In the genomic region with DNA sequence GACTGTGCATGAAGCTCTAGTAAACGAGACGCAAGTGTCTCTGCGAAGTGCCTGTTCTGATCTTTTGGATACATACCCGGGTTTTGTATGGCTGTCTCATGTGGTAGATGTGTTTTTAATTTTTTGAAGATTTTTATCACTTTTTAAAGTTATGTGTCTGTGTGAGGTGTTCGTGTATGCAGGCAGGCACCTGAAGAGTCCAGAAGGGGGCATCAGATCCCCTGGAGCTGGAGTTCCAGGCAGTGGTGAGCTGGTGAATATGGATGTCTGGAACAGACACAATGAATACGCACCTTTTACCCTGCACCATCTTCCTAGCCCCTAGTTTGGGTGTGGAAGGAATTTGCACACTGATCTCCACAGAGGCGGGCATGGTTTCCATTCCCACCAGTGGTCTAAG, we compare ENCODE assay signal across 19 mouse cellular contexts.
DNase-seq lines count a peak whose midpoint lies in the region; ATAC-seq and TF ChIP-seq lines count a peak whose summit lies in the region.
"Had no signal": no experiment of that assay in that cellular context is flagged by ENCODE, and none has a peak within 500 bp of the region (broad histone marks: within the 10 kb centered on the region; RNA-seq: fewer than 3 reads in every experiment).

No protein-coding gene starts in this region.

- ATAC-seq in frontal cortex, adult (ENCODE audit: low TSS enrichment) = no peak
- ATAC-seq: CD4-positive, CD25-positive, alpha-beta regulatory T cell, adult 4 months had no signal

- H3K27me3 ChIP-seq in heart, adult 2 months (ENCODE audit: control insufficient read depth, insufficient read depth, low read length) = no peaks in the 10 kb centered on the region
- H3K27me3 ChIP-seq in ES-Bruce4 (ENCODE audit: control insufficient read depth, insufficient read depth, low read length, poor library complexity, severe bottlenecking) = no peaks in the 10 kb centered on the region

- no peaks in the 10 kb centered on the region for H3K36me3 ChIP-seq in heart, adult 2 months (ENCODE audit: control insufficient read depth, insufficient read depth, low read length)
- H3K36me3 ChIP-seq in ES-Bruce4 (ENCODE audit: control insufficient read depth, insufficient read depth, low read length, poor library complexity, severe bottlenecking) = no peaks in the 10 kb centered on the region
- H3K36me3 ChIP-seq: forebrain, embryonic 10.5 days; heart, embryonic 10.5 days; hindbrain, embryonic 10.5 days; limb, embryonic 15.5 days; midbrain, embryonic 12.5 days had no signal

- H3K4me3 ChIP-seq in heart, adult 2 months = no peak overlapping the region
- no peak overlapping the region for H3K4me3 ChIP-seq in layer of hippocampus, adult 2 months
- no peak overlapping the region for H3K4me3 ChIP-seq in ES-Bruce4 (ENCODE audit: low read depth, low read length)
- H3K4me3 ChIP-seq: forebrain, embryonic 10.5 days; heart, embryonic 10.5 days; hindbrain, embryonic 10.5 days; limb, embryonic 15.5 days; midbrain, embryonic 12.5 days had no signal

- 67% methylated on average over 7 of the region's 7 CpGs for WGBS in heart, adult 2 months

- no peak for TF ChIP-seq POLR2A in heart, adult 2 months (IDR thresholded peaks at IDR 0.05; ENCODE audit: insufficient read depth, low read depth, low read length)
- TF ChIP-seq POLR2A in ES-Bruce4 (IDR thresholded peaks at IDR 0.05; ENCODE audit: insufficient read depth, low read length) = no peak
- no peak for TF ChIP-seq POLR2A in brain, embryonic 14.5 days (IDR thresholded peaks at IDR 0.05; ENCODE audit: borderline replicate concordance, extremely low read depth, insufficient read depth, insufficient read length, poor library complexity, severe bottlenecking)

- peak; percentile 33 for TF ChIP-seq CTCF in heart, adult 2 months (IDR thresholded peaks at IDR 0.05)
- TF ChIP-seq CTCF in layer of hippocampus, adult 2 months (conservative IDR thresholded peaks at IDR 0.05) = peak; percentile 65
- peak; percentile 35 for TF ChIP-seq CTCF in ES-Bruce4 (IDR thresholded peaks at IDR 0.05; ENCODE audit: low read depth, low read length)
- peak; percentile 34; the same call in 1 of the 2 replicates for TF ChIP-seq CTCF in brain, embryonic 14.5 days (IDR thresholded peaks at IDR 0.05; ENCODE audit: borderline replicate concordance, extremely low read depth, insufficient read depth, insufficient read length)

- no peaks in the 10 kb centered on the region for H3K79me2 ChIP-seq in heart, adult 2 months (replicated peaks; ENCODE audit: control insufficient read depth, insufficient read depth, low read length)

- H3K4me1 ChIP-seq in heart, adult 2 months (ENCODE audit: control insufficient read depth, insufficient read depth, low read length) = peaks cover 1% of the 10 kb centered on the region; the same call in 1 of the 2 replicates
- H3K4me1 ChIP-seq in ES-Bruce4 (ENCODE audit: control insufficient read depth, insufficient read depth, low read length) = no peaks in the 10 kb centered on the region

- TF ChIP-seq EP300 in heart, adult 2 months (IDR thresholded peaks at IDR 0.05; ENCODE audit: insufficient read depth, low read depth, low read length) = no peak
- no peak for TF ChIP-seq EP300 in ES-Bruce4 (IDR thresholded peaks at IDR 0.05; ENCODE audit: insufficient read depth, low read depth, low read length)

- intact Hi-C loops in heart, adult 2 months (cut with DNase I) = loop anchor here (10.0 kb wide), 1 partner anchor 308 kb away; no protein-coding TSS in a partner anchor

- H3K9ac ChIP-seq in heart, adult 2 months (ENCODE audit: low read depth, low read length) = no peak overlapping the region
- H3K9ac ChIP-seq in ES-Bruce4 (ENCODE audit: low read depth, poor library complexity, severe bottlenecking) = no peak overlapping the region
- H3K9ac ChIP-seq: limb, embryonic 15.5 days; liver, embryonic 14.5 days; midbrain, embryonic 12.5 days had no signal

- H3K9me3 ChIP-seq in ES-Bruce4 (replicated peaks; ENCODE audit: control insufficient read depth, insufficient read depth, low read length, poor library complexity, severe bottlenecking) = no peaks in the 10 kb centered on the region
- H3K9me3 ChIP-seq: forebrain, embryonic 10.5 days; heart, embryonic 10.5 days; hindbrain, embryonic 10.5 days; limb, embryonic 15.5 days; midbrain, embryonic 12.5 days had no signal

- DNase-seq in heart, adult 2 months = no peak
- DNase-seq in heart, adult 18-20 months = no peak
- no peak for DNase-seq in layer of hippocampus, adult 2 months (ENCODE audit: low spot score in 2 of 2)
- DNase-seq in layer of hippocampus, postnatal 25 days (ENCODE audit: extremely low spot score in 1 of 2, low spot score in 1 of 2) = no peak
- DNase-seq in brain, embryonic 14.5 days (ENCODE audit: low read depth) = no peak
- DNase-seq: adrenal gland, postnatal 14 days; cerebellum, adult 9-11 months; kidney, adult 9 months; kidney, postnatal 25 days; left cerebral cortex, postnatal 4 days had no signal

- H3K27ac ChIP-seq in heart, adult 2 months = no peak overlapping the region
- H3K27ac ChIP-seq in layer of hippocampus, adult 2 months = no peak overlapping the region
- H3K27ac ChIP-seq in ES-Bruce4 (ENCODE audit: insufficient read depth, low read length) = no peak overlapping the region
- H3K27ac ChIP-seq: forebrain, embryonic 10.5 days; heart, embryonic 10.5 days; hindbrain, embryonic 10.5 days; limb, embryonic 15.5 days; liver, embryonic 14.5 days; midbrain, embryonic 12.5 days had no signal
